Mouse (Mus musculus): Measurements from ENCODE around the gene Cdhr4. TPM values are rescaled to one million over a fixed set of nuclear protein-coding genes. Genes with fewer than 3 reads are reported as not detected.

Cdhr4 gene
- polyA plus RNA-seq (2012; rRNA removed): 6.2 and 14.1 TPM in 2 replicates

GRCm38 (mm10) chr9:107992197-107992596 is at the start of gene Cdhr4:
Gene Cdhr4 (plus strand): TSS chr9:107992497.

GRCm38 (mm10) chr9:107949922-107950235 is 42.4 kb upstream of the Cdhr4 start, which contains the start of gene Traip:
Gene Traip (plus strand): TSS chr9:107950136.

GRCm38 (mm10) chr9:107975399-107976386 is 16.6 kb upstream of the Cdhr4 start, which contains the start of gene Uba7:
Gene Uba7 (plus strand): TSS chr9:107975505.

GRCm38 (mm10) chr9:107982681-107983346 is 9.5 kb upstream of the Cdhr4 start, which contains the start of gene Gm20661:
Gene Gm20661 (plus strand): TSS chr9:107983058.

GRCm38 (mm10) chr9:107985131-107986119 is 6.9 kb upstream of the Cdhr4 start, which contains the start of gene Inka1:
Gene Inka1 (minus strand): TSS chr9:107985879.

GRCm38 (mm10) chr9:107996049-107996448 is 3.8 kb downstream of the Cdhr4 start, which contains the start of gene Gm20662:
Gene Gm20662 (plus strand): TSS chr9:107996349.

GRCm38 (mm10) chr9:108001922-108002770 is 9.8 kb downstream of the Cdhr4 start, which contains the start of gene Ip6k1:
Gene Ip6k1 (plus strand): TSS chr9:108002501.

GRCm38 (mm10) chr9:108049016-108049455 is 56.7 kb downstream of the Cdhr4 start, which contains the start of gene Gmppb:
Gene Gmppb (plus strand): TSS chr9:108049242.

Other genes starting within 250 kb of the Cdhr4 start
- 205 and 224 TPM in 2 replicates for gene Rbm5, start 221.5 kb upstream of the Cdhr4 start, polyA plus RNA-seq (2012; rRNA removed)
- gene Rbm6, start 119.3 kb upstream of the Cdhr4 start, polyA plus RNA-seq (2012; rRNA removed): 91.0 and 99.6 TPM in 2 replicates
- 26.7 and 28.3 TPM in 2 replicates for gene Mon1a, start 104.3 kb upstream of the Cdhr4 start, polyA plus RNA-seq (2012; rRNA removed)
- 4.7 and 6.4 TPM in 2 replicates for gene Mst1r, start 85.6 kb upstream of the Cdhr4 start, polyA plus RNA-seq (2012; rRNA removed)
- gene Actl11, start 64.0 kb upstream of the Cdhr4 start, polyA plus RNA-seq (2012; rRNA removed): not detected in 2 replicates
- gene Camkv, start 56.8 kb upstream of the Cdhr4 start, polyA plus RNA-seq (2012; rRNA removed): 39.4 and 49.6 TPM in 2 replicates
- 10.0 and 10.4 TPM in 2 replicates for gene Traip, start 42.4 kb upstream of the Cdhr4 start, polyA plus RNA-seq (2012; rRNA removed)
- gene Uba7, start 17.0 kb upstream of the Cdhr4 start, polyA plus RNA-seq (2012; rRNA removed): 7.9 and 12.2 TPM in 2 replicates
- gene Gm20661, start 9.4 kb upstream of the Cdhr4 start, polyA plus RNA-seq (2012; rRNA removed): 1.3 and 3.4 TPM in 2 replicates
- gene Inka1, start 6.6 kb upstream of the Cdhr4 start, polyA plus RNA-seq (2012; rRNA removed): 15.0 and 28.7 TPM in 2 replicates
- gene Gm20662, start 3.9 kb downstream of the Cdhr4 start, polyA plus RNA-seq (2012; rRNA removed): 1.7 and 3.8 TPM in 2 replicates
- gene Ip6k1, start 10.0 kb downstream of the Cdhr4 start, polyA plus RNA-seq (2012; rRNA removed): 129 and 135 TPM in 2 replicates
- gene Gmppb, start 56.7 kb downstream of the Cdhr4 start, polyA plus RNA-seq (2012; rRNA removed): 19.9 and 21.8 TPM in 2 replicates
- gene Amigo3, start 60.7 kb downstream of the Cdhr4 start, polyA plus RNA-seq (2012; rRNA removed): 3.4 and 3.7 TPM in 2 replicates
- 0.05 and 0.11 TPM in 2 replicates for gene Mst1, start 87.9 kb downstream of the Cdhr4 start, polyA plus RNA-seq (2012; rRNA removed)
- gene Rnf123, start 90.8 kb downstream of the Cdhr4 start, polyA plus RNA-seq (2012; rRNA removed): 78.9 and 79.2 TPM in 2 replicates
- gene Apeh, start 102.1 kb downstream of the Cdhr4 start, polyA plus RNA-seq (2012; rRNA removed): 63.5 and 70.3 TPM in 2 replicates
- 17.6 and 21.0 TPM in 2 replicates for gene Bsn, start 197.9 kb downstream of the Cdhr4 start, polyA plus RNA-seq (2012; rRNA removed)